Mouse (Mus musculus) duodenum, adult 2 months (tissue): ENCODE data around the gene Grn. TPM values are rescaled to one million over a fixed set of nuclear protein-coding genes. Genes with fewer than 3 reads are reported as not detected.

Experiments
- polyA plus RNA-seq: library from polyadenylated mRNA; depleted of rRNA; stranded (reverse); fragments of >200 nt; gene quantifications from 2 replicates; pipeline ENCODE4 v1.2.3, GENCODE M21; 2012; ENCODE audit warnings: low replicate concordance; rRNA removed

Grn gene
- 118 and 121 TPM in 2 replicates for polyA plus RNA-seq

GRCm38 (mm10) chr11:102430121-102431017 lies at the start of gene Grn:
Gene Grn, plus strand, starts transcription at chr11:102430315.

GRCm38 (mm10) chr11:102393238-102393634 lies 36.9 kb upstream of the Grn start, which contains the start of gene Rundc3a:
Gene Rundc3a, plus strand, starts transcription at chr11:102393403.

GRCm38 (mm10) chr11:102407834-102408215 lies 22.3 kb upstream of the Grn start, which contains the start of gene Slc25a39:
Gene Slc25a39, minus strand, starts transcription at chr11:102407946.

GRCm38 (mm10) chr11:102447497-102447896 lies 17.4 kb downstream of the Grn start, which contains the start of gene Fam171a2:
Gene Fam171a2, minus strand, starts transcription at chr11:102447682.

GRCm38 (mm10) chr11:102469648-102470357 lies 39.7 kb downstream of the Grn start, which contains the start of gene Itga2b:
Gene Itga2b, minus strand, starts transcription at chr11:102470122.

Other genes with a start within 250 kb of the Grn start
- gene Lsm12, start 245.0 kb upstream of the Grn start, polyA plus RNA-seq, result 24.2 and 28.7 TPM in 2 replicates
- gene G6pc3, start 240.7 kb upstream of the Grn start, polyA plus RNA-seq, result 64.1 and 84.2 TPM in 2 replicates
- gene Hdac5, start 200.1 kb upstream of the Grn start, polyA plus RNA-seq, result 75.7 and 76.7 TPM in 2 replicates
- 4.6 and 4.9 TPM in 2 replicates for gene BC030867, start 181.4 kb upstream of the Grn start, polyA plus RNA-seq
- 0.32 and 2.3 TPM in 2 replicates for gene Asb16, start 161.6 kb upstream of the Grn start, polyA plus RNA-seq
- gene Tmub2, start 145.4 kb upstream of the Grn start, polyA plus RNA-seq, result 44.7 and 54.3 TPM in 2 replicates
- 25.5 and 36.4 TPM in 2 replicates for gene Atxn7l3, start 133.7 kb upstream of the Grn start, polyA plus RNA-seq
- 13.2 and 18.6 TPM in 2 replicates for gene Ubtf, start 110.6 kb upstream of the Grn start, polyA plus RNA-seq
- 0.06 TPM in 1 of 2 replicates, not detected in the other for gene Slc4a1, start 64.1 kb upstream of the Grn start, polyA plus RNA-seq
- gene Rundc3a, start 36.9 kb upstream of the Grn start, polyA plus RNA-seq, result 4.5 and 5.1 TPM in 2 replicates
- gene Slc25a39, start 22.4 kb upstream of the Grn start, polyA plus RNA-seq, result 578 and 741 TPM in 2 replicates
- gene Fam171a2, start 17.4 kb downstream of the Grn start, polyA plus RNA-seq, result 4.1 and 8.3 TPM in 2 replicates
- 4.6 and 5.7 TPM in 2 replicates for gene Itga2b, start 39.8 kb downstream of the Grn start, polyA plus RNA-seq
- gene Gpatch8, start 126.1 kb downstream of the Grn start, polyA plus RNA-seq, result 11.1 and 15.6 TPM in 2 replicates
- 0.74 TPM in 1 of 2 replicates, not detected in the other for gene Gm11627, start 149.1 kb downstream of the Grn start, polyA plus RNA-seq
- gene Fzd2, start 174.1 kb downstream of the Grn start, polyA plus RNA-seq, result 13.2 and 16.8 TPM in 2 replicates
- gene Meioc, start 233.4 kb downstream of the Grn start, polyA plus RNA-seq, result not detected in 2 replicates